Mouse (Mus musculus): Measurements from ENCODE around the gene Stub1. TPM values are rescaled to one million over a fixed set of nuclear protein-coding genes. Genes with fewer than 3 reads are reported as not detected.
A peak's percentile ranks its signal among the peaks of the same experiment; 100 is the strongest.

The Stub1 gene
- polyA plus RNA-seq, 1 experiment: 333 TPM

DNA sequence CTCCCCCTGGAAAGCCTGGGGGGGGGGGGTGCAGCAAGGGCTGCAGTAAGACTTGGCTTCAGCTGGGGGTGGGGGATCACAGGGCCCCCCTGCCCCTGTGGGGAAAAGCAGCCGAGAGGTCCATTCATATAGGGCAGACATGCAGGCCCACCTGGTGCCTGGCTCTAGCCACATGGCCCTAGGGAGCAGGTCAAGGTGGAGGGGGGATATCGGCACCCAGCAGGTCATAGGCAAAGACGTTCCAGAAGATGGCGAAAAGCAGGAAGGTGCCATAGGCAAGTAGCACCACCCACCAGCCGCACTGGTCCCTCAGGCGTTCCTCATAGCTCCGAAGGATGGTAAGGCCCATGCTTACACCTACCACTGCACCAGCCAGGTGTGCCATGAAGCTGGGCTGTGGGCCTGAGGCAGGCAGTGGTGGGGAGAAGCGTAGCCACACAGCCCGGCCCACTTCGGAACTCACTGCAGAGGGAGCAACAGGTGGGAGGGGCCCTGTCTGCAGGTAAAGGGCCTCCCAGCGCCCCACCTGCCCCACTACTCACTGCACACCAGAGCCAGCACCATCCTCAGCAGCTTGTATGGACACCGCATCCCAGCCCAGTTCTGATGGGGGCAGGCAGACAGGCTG lies 1.5 kb upstream of the Stub1 start:
- H3K4me1 ChIP-seq (ENCODE audit: control insufficient read depth, insufficient read depth, low read length): peaks cover 47% of the 10 kb centered on the region

GRCm38 (mm10) chr17:25833961-25834594 lies 874 bp upstream of the Stub1 start:
- no peak for DNase-seq
- no peaks in the 10 kb centered on the region for H3K27me3 ChIP-seq (ENCODE audit: control insufficient read depth, insufficient read depth, low read length)
- TF ChIP-seq POLR2A (IDR thresholded peaks at IDR 0.05; ENCODE audit: borderline replicate concordance, insufficient read depth, low read length) (no peak), CTCF (IDR thresholded peaks at IDR 0.05; ENCODE audit: borderline replicate concordance, insufficient read depth, low read depth, low read length) (no peak)
- peaks cover 50% of the 10 kb centered on the region for H3K4me1 ChIP-seq (ENCODE audit: control insufficient read depth, insufficient read depth, low read length)
- peak overlapping the region; percentile 81 for H3K4me3 ChIP-seq (replicated peaks; ENCODE audit: insufficient read depth, low read depth, low read length)
- 16% methylated on average over 6 of the region's 6 CpGs for WGBS
- H3K27ac ChIP-seq (ENCODE audit: insufficient read depth, low read length): peak overlapping the region; percentile 95; the same call in 1 of the 2 replicates

More for the DNA sequence above, 1.5 kb upstream of the Stub1 start:
- no peak for TF ChIP-seq CTCF (IDR thresholded peaks at IDR 0.05; ENCODE audit: borderline replicate concordance, insufficient read depth, low read depth, low read length)
- no peak for TF ChIP-seq POLR2A (IDR thresholded peaks at IDR 0.05; ENCODE audit: borderline replicate concordance, insufficient read depth, low read length)
- WGBS: 76% methylated on average over 12 of the region's 12 CpGs
- H3K27me3 ChIP-seq (ENCODE audit: control insufficient read depth, insufficient read depth, low read length): no peaks in the 10 kb centered on the region
- H3K4me3 ChIP-seq (replicated peaks; ENCODE audit: insufficient read depth, low read depth, low read length): no peak overlapping the region
- H3K27ac ChIP-seq (ENCODE audit: insufficient read depth, low read length): no peak overlapping the region
- DNase-seq: no peak

DNA sequence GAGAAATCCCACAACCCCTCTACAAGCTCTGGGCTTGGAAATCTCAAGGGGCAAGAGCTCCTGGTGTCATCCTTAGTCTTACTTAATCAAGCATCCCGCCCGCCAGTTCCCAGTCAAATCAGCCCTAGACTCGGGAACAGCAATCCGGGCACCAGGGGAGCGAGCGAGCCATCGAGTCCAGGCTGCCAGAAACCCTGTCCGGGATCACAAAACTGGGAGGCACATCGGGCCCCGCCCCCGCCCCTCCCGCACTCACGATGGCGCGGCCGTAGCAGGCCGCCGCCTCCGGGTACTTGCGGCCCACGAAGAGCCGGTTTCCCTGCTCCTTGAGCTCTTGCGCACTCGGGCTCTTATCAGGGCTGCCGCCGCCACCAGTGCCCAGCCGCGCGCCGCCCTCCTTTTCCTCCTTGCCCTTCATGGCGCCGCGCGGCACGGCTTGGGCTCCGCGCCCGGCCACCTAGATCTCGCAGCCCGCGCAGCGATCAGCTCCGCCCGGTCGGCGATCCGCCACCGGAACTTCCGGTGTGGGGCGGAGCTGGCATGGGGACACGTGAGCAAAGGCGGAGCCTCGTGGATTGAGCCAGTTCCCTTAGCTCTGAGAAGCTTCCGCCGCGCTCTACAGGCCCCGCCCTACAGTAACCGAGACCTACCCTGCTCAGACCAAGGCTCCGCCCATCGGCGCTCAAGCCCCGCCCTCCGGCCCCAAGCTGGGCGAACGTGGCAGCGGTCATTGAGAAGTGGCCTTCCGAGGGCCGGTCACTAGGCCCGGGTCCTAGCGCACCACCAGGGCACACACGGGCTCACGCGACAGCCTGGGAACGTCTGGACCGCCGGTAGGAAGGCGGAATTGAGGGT lies 541 bp downstream of the Stub1 start:
- H3K27me3 ChIP-seq (ENCODE audit: control insufficient read depth, insufficient read depth, low read length): no peaks in the 10 kb centered on the region
- under 1% methylated on average over 75 of the region's 77 CpGs for WGBS
- H3K4me1 ChIP-seq (ENCODE audit: control insufficient read depth, insufficient read depth, low read length): peaks cover 55% of the 10 kb centered on the region
- H3K27ac ChIP-seq (ENCODE audit: insufficient read depth, low read length): peak overlapping the region; percentile 95
- TF ChIP-seq POLR2A (IDR thresholded peaks at IDR 0.05; ENCODE audit: borderline replicate concordance, insufficient read depth, low read length) (peak; percentile 70), CTCF (IDR thresholded peaks at IDR 0.05; ENCODE audit: borderline replicate concordance, insufficient read depth, low read depth, low read length) (no peak)
- H3K4me3 ChIP-seq (replicated peaks; ENCODE audit: insufficient read depth, low read depth, low read length): peak overlapping the region; percentile 81
- DNase-seq: peak; percentile 99

DNA sequence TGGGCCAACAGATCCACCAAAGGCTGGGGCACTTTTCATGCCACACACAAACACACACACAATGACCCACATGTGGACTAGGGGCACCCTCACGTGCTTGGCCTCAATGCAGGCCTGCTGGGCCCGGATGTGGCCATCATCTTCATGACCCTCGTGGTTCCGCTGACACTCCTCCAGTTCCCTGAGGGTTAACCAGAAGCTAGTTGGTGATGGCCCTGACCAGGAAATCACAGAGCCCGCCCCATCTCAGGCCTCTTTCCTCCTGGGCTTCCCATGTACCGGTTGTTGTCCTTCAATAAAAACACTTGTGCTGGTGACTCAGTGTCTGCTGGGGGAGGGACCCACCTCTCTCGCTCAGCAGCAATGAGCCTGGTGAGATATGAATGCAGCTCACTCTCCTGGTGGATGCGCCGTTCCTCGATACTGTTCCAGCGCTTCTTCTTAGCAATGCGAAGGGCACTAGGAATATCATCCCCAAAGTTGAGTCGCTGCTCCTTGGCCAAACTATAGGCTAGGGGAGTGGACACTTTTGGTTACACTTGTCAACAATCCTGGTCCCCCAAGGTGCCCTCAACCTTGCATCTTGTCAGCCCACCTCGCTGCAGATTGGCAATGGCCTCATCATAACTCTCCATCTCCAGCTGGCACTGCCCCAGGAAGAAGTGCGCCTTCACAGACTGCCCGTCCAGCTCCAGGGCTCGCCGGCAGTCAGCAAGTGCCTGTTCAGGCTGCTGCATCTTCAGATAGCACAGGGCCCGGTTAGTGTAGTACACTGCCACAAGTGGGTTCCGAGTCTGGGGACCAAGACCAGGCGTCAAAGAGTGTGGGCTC lies 1.5 kb downstream of the Stub1 start:
- DNase-seq: peak; percentile 59 to 64
- no peak for TF ChIP-seq POLR2A (IDR thresholded peaks at IDR 0.05; ENCODE audit: borderline replicate concordance, insufficient read depth, low read length)
- no peak for TF ChIP-seq CTCF (IDR thresholded peaks at IDR 0.05; ENCODE audit: borderline replicate concordance, insufficient read depth, low read depth, low read length)
- H3K27ac ChIP-seq (ENCODE audit: insufficient read depth, low read length): no peak overlapping the region
- 37% methylated on average over 21 of the region's 21 CpGs for WGBS
- H3K4me1 ChIP-seq (ENCODE audit: control insufficient read depth, insufficient read depth, low read length): peaks cover 50% of the 10 kb centered on the region
- H3K4me3 ChIP-seq (replicated peaks; ENCODE audit: insufficient read depth, low read depth, low read length): peak overlapping the region; percentile 81
- H3K27me3 ChIP-seq (ENCODE audit: control insufficient read depth, insufficient read depth, low read length): no peaks in the 10 kb centered on the region

DNA sequence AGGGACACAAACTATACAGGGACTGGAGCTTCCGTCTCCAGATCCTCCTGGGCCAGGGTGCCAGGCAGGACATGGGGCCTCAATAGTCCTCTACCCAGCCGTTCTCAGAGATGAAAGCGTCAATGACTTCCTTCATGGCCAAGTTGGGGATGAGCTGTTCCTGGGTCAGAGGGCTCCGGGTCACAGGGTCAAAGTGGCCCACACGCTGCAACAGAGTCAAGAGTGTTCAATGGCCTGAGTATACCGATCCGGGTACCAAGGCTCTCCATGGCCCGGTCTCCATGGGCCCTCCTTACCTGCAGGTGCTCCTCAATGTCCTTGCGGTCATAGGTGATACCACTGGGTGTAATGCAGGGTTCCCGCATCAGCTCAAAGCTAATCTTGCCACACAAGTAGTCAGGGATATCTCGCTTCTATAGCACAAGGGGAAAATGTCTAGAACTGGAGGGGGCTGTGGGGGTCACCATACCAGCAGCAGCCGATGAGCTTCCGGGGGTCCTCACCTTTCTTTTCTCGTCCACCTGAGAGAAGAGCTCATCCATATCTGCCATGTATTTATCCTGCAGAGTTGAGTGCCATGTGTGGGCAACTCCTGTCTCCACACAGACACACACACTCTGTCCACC lies 2.3 kb downstream of the Stub1 start:
- H3K27me3 ChIP-seq (ENCODE audit: control insufficient read depth, insufficient read depth, low read length): no peaks in the 10 kb centered on the region
- no peak overlapping the region for H3K27ac ChIP-seq (ENCODE audit: insufficient read depth, low read length)
- H3K4me1 ChIP-seq (ENCODE audit: control insufficient read depth, insufficient read depth, low read length): peaks cover 45% of the 10 kb centered on the region
- no peak for TF ChIP-seq CTCF (IDR thresholded peaks at IDR 0.05; ENCODE audit: borderline replicate concordance, insufficient read depth, low read depth, low read length)
- TF ChIP-seq POLR2A (IDR thresholded peaks at IDR 0.05; ENCODE audit: borderline replicate concordance, insufficient read depth, low read length): no peak
- WGBS: 77% methylated on average over 14 of the region's 14 CpGs
- H3K4me3 ChIP-seq (replicated peaks; ENCODE audit: insufficient read depth, low read depth, low read length): no peak overlapping the region
- DNase-seq: no peak

- no peak for TF ChIP-seq CTCF (IDR thresholded peaks at IDR 0.05; ENCODE audit: borderline replicate concordance, insufficient read depth, low read depth, low read length)
- no peak for TF ChIP-seq POLR2A (IDR thresholded peaks at IDR 0.05; ENCODE audit: borderline replicate concordance, insufficient read depth, low read length)
- DNase-seq: no peak
- Histone ChIP-seq H3K27ac (ENCODE audit: insufficient read depth, low read length) (no peak overlapping the region), H3K4me1 (ENCODE audit: control insufficient read depth, insufficient read depth, low read length) (peaks cover 39% of the 10 kb centered on the region), H3K27me3 (ENCODE audit: control insufficient read depth, insufficient read depth, low read length) (no peaks in the 10 kb centered on the region), H3K4me3 (replicated peaks; ENCODE audit: insufficient read depth, low read depth, low read length) (no peak overlapping the region)
- 80% methylated on average over 4 of the region's 4 CpGs for WGBS
Observed at GRCm38 (mm10) chr17:25830200-25830753, 2.9 kb downstream of the Stub1 start.

Data from cerebellum, adult 2 months (tissue).